Mouse (Mus musculus): ENCODE data around the gene Vsnl1. TPM values are rescaled to one million over a fixed set of nuclear protein-coding genes. Genes with fewer than 3 reads are reported as not detected.

Gene Vsnl1
- polyA plus RNA-seq, 1 experiment from 2014 or later, result 120 TPM

GRCm38 (mm10) chr12:11317671-11318070 is 118.7 kb downstream of the Vsnl1 start:
- H3K27me3 ChIP-seq (ENCODE audit: control insufficient read depth, insufficient read depth, low read length), result no peaks in the 10 kb centered on the region
- no peak overlapping the region for H3K9ac ChIP-seq
- no peaks in the 10 kb centered on the region for H3K4me1 ChIP-seq (replicated peaks; ENCODE audit: control insufficient read depth, insufficient read depth, low read length)
- no peak for ATAC-seq (ENCODE audit: low FRiP score)
- H3K4me2 ChIP-seq (replicated peaks), result no peak overlapping the region
- DNase-seq (ENCODE audit: low spot score), result no peak
- peaks cover 39% of the 10 kb centered on the region for H3K36me3 ChIP-seq (replicated peaks; ENCODE audit: control insufficient read depth, insufficient read depth)
- H3K27ac ChIP-seq, result no peak overlapping the region
- no peak overlapping the region for H3K4me3 ChIP-seq (replicated peaks; ENCODE audit: low read length)
- WGBS, result 64% methylated on average over 6 of the region's 6 CpGs
- H3K9me3 ChIP-seq (ENCODE audit: control insufficient read depth, low read length), result no peaks in the 10 kb centered on the region

- H3K4me1 ChIP-seq (replicated peaks; ENCODE audit: control insufficient read depth, insufficient read depth, low read length), result no peaks in the 10 kb centered on the region
- no peaks in the 10 kb centered on the region for H3K27me3 ChIP-seq (ENCODE audit: control insufficient read depth, insufficient read depth, low read length)
- ATAC-seq (ENCODE audit: low FRiP score), result no peak
- no peak overlapping the region for H3K27ac ChIP-seq
- WGBS, result 75% methylated on average over 1 of the region's 1 CpGs
- peaks cover 63% of the 10 kb centered on the region for H3K36me3 ChIP-seq (replicated peaks; ENCODE audit: control insufficient read depth, insufficient read depth)
- no peak overlapping the region for H3K4me2 ChIP-seq (replicated peaks)
- H3K4me3 ChIP-seq (replicated peaks; ENCODE audit: low read length), result no peak overlapping the region
- no peak overlapping the region for H3K9ac ChIP-seq
- no peaks in the 10 kb centered on the region for H3K9me3 ChIP-seq (ENCODE audit: control insufficient read depth, low read length)
- peak; percentile 64 for DNase-seq (ENCODE audit: low spot score)
These were observed 122.6 kb downstream of the Vsnl1 start for GRCm38 (mm10) chr12:11313840-11314239.

GRCm38 (mm10) chr12:11311106-11311505 is 125.3 kb downstream of the Vsnl1 start:
- Histone ChIP-seq H3K9ac (no peak overlapping the region), H3K36me3 (replicated peaks; ENCODE audit: control insufficient read depth, insufficient read depth) (peaks cover 66% of the 10 kb centered on the region), H3K27me3 (ENCODE audit: control insufficient read depth, insufficient read depth, low read length) (no peaks in the 10 kb centered on the region), H3K9me3 (ENCODE audit: control insufficient read depth, low read length) (no peaks in the 10 kb centered on the region), H3K4me1 (replicated peaks; ENCODE audit: control insufficient read depth, insufficient read depth, low read length) (no peaks in the 10 kb centered on the region), H3K4me2 (replicated peaks) (no peak overlapping the region), H3K27ac (no peak overlapping the region), H3K4me3 (replicated peaks; ENCODE audit: low read length) (no peak overlapping the region)
- no peak for ATAC-seq (ENCODE audit: low FRiP score)
- no peak for DNase-seq (ENCODE audit: low spot score)
- WGBS, result 98% methylated on average over 2 of the region's 2 CpGs

GRCm38 (mm10) chr12:11306753-11307645 is 129.4 kb downstream of the Vsnl1 start:
- H3K4me1 ChIP-seq (replicated peaks; ENCODE audit: control insufficient read depth, insufficient read depth, low read length), result no peaks in the 10 kb centered on the region
- H3K4me2 ChIP-seq (replicated peaks), result no peak overlapping the region
- WGBS, result 93% methylated on average over 8 of the region's 8 CpGs
- H3K27me3 ChIP-seq (ENCODE audit: control insufficient read depth, insufficient read depth, low read length), result no peaks in the 10 kb centered on the region
- H3K4me3 ChIP-seq (replicated peaks; ENCODE audit: low read length), result no peak overlapping the region
- no peak overlapping the region for H3K9ac ChIP-seq
- ATAC-seq (ENCODE audit: low FRiP score) (no peak), DNase-seq (ENCODE audit: low spot score) (no peak)
- no peaks in the 10 kb centered on the region for H3K9me3 ChIP-seq (ENCODE audit: control insufficient read depth, low read length)
- H3K36me3 ChIP-seq (replicated peaks; ENCODE audit: control insufficient read depth, insufficient read depth), result peaks cover 78% of the 10 kb centered on the region
- H3K27ac ChIP-seq, result no peak overlapping the region

GRCm38 (mm10) chr12:11300858-11301257 is 135.6 kb downstream of the Vsnl1 start:
- Histone ChIP-seq H3K27ac (no peak overlapping the region), H3K4me1 (replicated peaks; ENCODE audit: control insufficient read depth, insufficient read depth, low read length) (no peaks in the 10 kb centered on the region), H3K4me2 (replicated peaks) (no peak overlapping the region), H3K9me3 (ENCODE audit: control insufficient read depth, low read length) (no peaks in the 10 kb centered on the region), H3K27me3 (ENCODE audit: control insufficient read depth, insufficient read depth, low read length) (no peaks in the 10 kb centered on the region), H3K9ac (no peak overlapping the region), H3K4me3 (replicated peaks; ENCODE audit: low read length) (no peak overlapping the region), H3K36me3 (replicated peaks; ENCODE audit: control insufficient read depth, insufficient read depth) (peaks cover 75% of the 10 kb centered on the region)
- ATAC-seq (ENCODE audit: low FRiP score) (no peak), DNase-seq (ENCODE audit: low spot score) (no peak)
- WGBS, result 95% methylated on average over 1 of the region's 1 CpGs

- Histone ChIP-seq H3K27ac (no peak overlapping the region), H3K36me3 (replicated peaks; ENCODE audit: control insufficient read depth, insufficient read depth) (peaks cover 82% of the 10 kb centered on the region), H3K27me3 (ENCODE audit: control insufficient read depth, insufficient read depth, low read length) (no peaks in the 10 kb centered on the region), H3K9ac (no peak overlapping the region), H3K4me1 (replicated peaks; ENCODE audit: control insufficient read depth, insufficient read depth, low read length) (no peaks in the 10 kb centered on the region), H3K9me3 (ENCODE audit: control insufficient read depth, low read length) (no peaks in the 10 kb centered on the region), H3K4me3 (replicated peaks; ENCODE audit: low read length) (no peak overlapping the region), H3K4me2 (replicated peaks) (no peak overlapping the region)
- no peak for DNase-seq (ENCODE audit: low spot score)
- no peak for ATAC-seq (ENCODE audit: low FRiP score)
- 97% methylated on average over 2 of the region's 2 CpGs for WGBS
These were observed 150.0 kb downstream of the Vsnl1 start for GRCm38 (mm10) chr12:11286382-11286781.

GRCm38 (mm10) chr12:11281584-11281983 is 154.8 kb downstream of the Vsnl1 start:
- DNase-seq (ENCODE audit: low spot score) (no peak), ATAC-seq (ENCODE audit: low FRiP score) (no peak)
- Histone ChIP-seq H3K9me3 (ENCODE audit: control insufficient read depth, low read length) (no peaks in the 10 kb centered on the region), H3K27me3 (ENCODE audit: control insufficient read depth, insufficient read depth, low read length) (no peaks in the 10 kb centered on the region), H3K36me3 (replicated peaks; ENCODE audit: control insufficient read depth, insufficient read depth) (peaks cover 82% of the 10 kb centered on the region), H3K9ac (no peak overlapping the region), H3K4me2 (replicated peaks) (no peak overlapping the region), H3K4me1 (replicated peaks; ENCODE audit: control insufficient read depth, insufficient read depth, low read length) (no peaks in the 10 kb centered on the region), H3K4me3 (replicated peaks; ENCODE audit: low read length) (no peak overlapping the region), H3K27ac (no peak overlapping the region)
- 96% methylated on average over 2 of the region's 2 CpGs for WGBS

GRCm38 (mm10) chr12:11279886-11280285 is 156.5 kb downstream of the Vsnl1 start:
- H3K36me3 ChIP-seq (replicated peaks; ENCODE audit: control insufficient read depth, insufficient read depth), result peaks cover 75% of the 10 kb centered on the region

GRCm38 (mm10) chr12:11277207-11277606 is 159.2 kb downstream of the Vsnl1 start:
- WGBS, result 96% methylated on average over 6 of the region's 6 CpGs
- ATAC-seq (ENCODE audit: low FRiP score), result no peak
- Histone ChIP-seq H3K9ac (no peak overlapping the region), H3K4me2 (replicated peaks) (no peak overlapping the region), H3K27ac (no peak overlapping the region), H3K27me3 (ENCODE audit: control insufficient read depth, insufficient read depth, low read length) (no peaks in the 10 kb centered on the region), H3K4me3 (replicated peaks; ENCODE audit: low read length) (no peak overlapping the region), H3K36me3 (replicated peaks; ENCODE audit: control insufficient read depth, insufficient read depth) (peaks cover 80% of the 10 kb centered on the region), H3K4me1 (replicated peaks; ENCODE audit: control insufficient read depth, insufficient read depth, low read length) (no peaks in the 10 kb centered on the region), H3K9me3 (ENCODE audit: control insufficient read depth, low read length) (no peaks in the 10 kb centered on the region)
- no peak for DNase-seq (ENCODE audit: low spot score)

More at GRCm38 (mm10) chr12:11279886-11280285, 156.5 kb downstream of the Vsnl1 start:
- no peaks in the 10 kb centered on the region for H3K27me3 ChIP-seq (ENCODE audit: control insufficient read depth, insufficient read depth, low read length)
- H3K27ac ChIP-seq, result no peak overlapping the region
- H3K4me2 ChIP-seq (replicated peaks), result no peak overlapping the region
- DNase-seq (ENCODE audit: low spot score) (no peak), ATAC-seq (ENCODE audit: low FRiP score) (no peak)
- no peaks in the 10 kb centered on the region for H3K4me1 ChIP-seq (replicated peaks; ENCODE audit: control insufficient read depth, insufficient read depth, low read length)
- H3K9ac ChIP-seq, result no peak overlapping the region
- no peak overlapping the region for H3K4me3 ChIP-seq (replicated peaks; ENCODE audit: low read length)
- H3K9me3 ChIP-seq (ENCODE audit: control insufficient read depth, low read length), result no peaks in the 10 kb centered on the region
- WGBS, result 93% methylated on average over 3 of the region's 3 CpGs

Data from hindbrain, embryonic 14.5 days (tissue).